Mouse (Mus musculus): ENCODE data around the gene Map1s.

Gene Map1s

GRCm38 (mm10) chr8:70960703-70961472 is 55.2 kb downstream of the Map1s start:
- no peak for DNase-seq

DNA sequence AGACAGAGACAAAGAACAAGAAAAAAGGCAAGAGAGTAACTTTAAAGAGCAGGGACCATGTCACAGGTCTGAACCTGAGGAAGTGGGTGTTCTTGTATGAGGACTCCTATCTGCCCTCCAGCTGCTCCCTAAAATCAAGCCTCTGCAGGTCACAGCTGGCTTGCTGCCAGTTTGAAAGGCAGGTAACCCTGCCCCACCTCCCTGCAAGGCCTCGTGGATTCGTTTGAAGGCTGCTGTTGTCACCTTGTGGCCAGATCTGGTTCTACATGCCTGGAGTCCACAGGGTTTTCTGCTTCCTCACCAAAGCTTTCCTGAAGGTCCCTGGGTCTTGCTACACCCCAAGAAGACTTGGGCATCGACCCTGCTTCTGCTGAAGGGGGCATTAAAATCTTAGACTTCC is 58.4 kb downstream of the Map1s start:
- DNase-seq, result peak; percentile 50 to 61

DNA sequence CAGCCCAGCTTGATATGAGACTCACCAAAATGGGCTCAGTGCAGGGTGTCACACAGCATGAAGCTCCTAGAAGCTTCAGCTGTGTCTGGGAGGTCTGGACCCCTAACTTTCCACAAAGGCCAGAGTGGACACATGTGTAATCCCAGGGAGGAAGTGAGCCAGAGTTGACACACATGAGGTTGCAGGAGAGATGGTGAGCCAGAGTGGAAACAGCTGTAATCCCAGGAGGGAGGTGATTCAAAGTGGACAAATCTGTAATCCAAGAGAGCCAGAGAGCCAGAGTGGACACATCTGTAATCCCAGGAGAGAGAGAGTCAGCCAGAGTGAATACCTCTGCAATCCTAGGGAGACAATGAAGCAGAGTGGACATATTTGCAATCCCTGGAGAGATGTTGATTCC is 59.1 kb downstream of the Map1s start:
- no peak for DNase-seq

Data from kidney, adult 8-10 months (tissue).